ENCODE assay signal across 9 mouse cellular contexts in genomic region chr1:74092242-74092641, GRCm38 (mm10). TPM values are rescaled to one million over a fixed set of nuclear protein-coding genes. Genes with fewer than 3 reads are reported as not detected.
DNase-seq lines count a peak whose midpoint lies in the region; ATAC-seq and TF ChIP-seq lines count a peak whose summit lies in the region.
"Had no signal": no experiment of that assay in that cellular context is flagged by ENCODE, and none has a peak within 500 bp of the region (broad histone marks: within the 10 kb centered on the region; RNA-seq: fewer than 3 reads in every experiment).

No protein-coding gene starts in this region.

- WGBS in lung, adult 2 months: 21% methylated on average over 10 of the region's 10 CpGs
- WGBS in intestine, embryonic 15.5 days: 54% methylated on average over 10 of the region's 10 CpGs
- WGBS in small intestine, adult 2 months: 32% methylated on average over 10 of the region's 10 CpGs

- no peaks in the 10 kb centered on the region for H3K9me3 ChIP-seq in intestine, embryonic 15.5 days
- H3K9me3 ChIP-seq: neural tube, embryonic 12.5 days had no signal

- H3K27me3 ChIP-seq in intestine, embryonic 15.5 days (replicated peaks): peaks cover 15% of the 10 kb centered on the region
- H3K27me3 ChIP-seq in small intestine, adult 2 months (ENCODE audit: control insufficient read depth, insufficient read depth, low read length): peaks cover under 1% of the 10 kb centered on the region

- ATAC-seq in intestine, embryonic 15.5 days: peak; percentile 37
- ATAC-seq in megakaryocyte, adult 5-6 weeks (ENCODE audit: poor library complexity, severe bottlenecking): no peak

- H3K4me1 ChIP-seq in lung, adult 2 months (ENCODE audit: control insufficient read depth, insufficient read depth, low read length): peaks cover 9% of the 10 kb centered on the region
- peaks cover 25% of the 10 kb centered on the region for H3K4me1 ChIP-seq in brown adipose tissue, adult 24 weeks (ENCODE audit: control insufficient read depth, insufficient read depth, insufficient read length, low read length)
- peaks cover 15% of the 10 kb centered on the region for H3K4me1 ChIP-seq in intestine, embryonic 15.5 days (replicated peaks)
- H3K4me1 ChIP-seq in small intestine, adult 2 months (ENCODE audit: control insufficient read depth, insufficient read depth, insufficient read length, low read length): no peaks in the 10 kb centered on the region

- H3K9ac ChIP-seq in intestine, embryonic 15.5 days: no peak overlapping the region

- no peak for TF ChIP-seq CTCF in lung, adult 2 months (IDR thresholded peaks at IDR 0.05; ENCODE audit: insufficient read depth, low read length)
- no peak for TF ChIP-seq CTCF in small intestine, adult 2 months (IDR thresholded peaks at IDR 0.05; ENCODE audit: extremely low read depth, insufficient read length, insufficient replicate concordance, low read depth, low read length)

- TF ChIP-seq POLR2A in lung, adult 2 months (IDR thresholded peaks at IDR 0.05; ENCODE audit: borderline replicate concordance, extremely low read depth, low read depth, low read length): no peak
- TF ChIP-seq POLR2A in small intestine, adult 2 months (IDR thresholded peaks at IDR 0.05; ENCODE audit: low read depth, low read length): no peak

- H3K36me3 ChIP-seq in intestine, embryonic 15.5 days: no peaks in the 10 kb centered on the region
- H3K36me3 ChIP-seq in small intestine, adult 2 months (ENCODE audit: control insufficient read depth, insufficient read depth, low read length): no peaks in the 10 kb centered on the region
- H3K36me3 ChIP-seq: neural tube, embryonic 12.5 days had no signal

- peak overlapping the region; percentile 67 for H3K27ac ChIP-seq in brown adipose tissue, adult 24 weeks (replicated peaks; ENCODE audit: low read depth, low read length)
- peak overlapping the region; percentile 71 for H3K27ac ChIP-seq in intestine, embryonic 15.5 days
- H3K27ac ChIP-seq in small intestine, adult 2 months (ENCODE audit: insufficient read depth, low read depth, low read length): peak overlapping the region; percentile 25; the same call in 1 of the 2 replicates
- H3K27ac ChIP-seq: neural tube, embryonic 12.5 days had no signal

- H3K4me2 ChIP-seq in intestine, embryonic 15.5 days (replicated peaks): no peak overlapping the region

- peak; percentile 72 to 86 for DNase-seq in lung, adult 18-20 months
- no peak for DNase-seq in lung, adult 2 months
- DNase-seq in cerebellum, postnatal 36 days: no peak
- DNase-seq in Muller cell, postnatal 12 days (ENCODE audit: inconsistent ontology term): no peak

- no peak overlapping the region for H3K4me3 ChIP-seq in lung, adult 2 months (replicated peaks; ENCODE audit: extremely low read depth, low read depth, low read length)
- H3K4me3 ChIP-seq in brown adipose tissue, adult 24 weeks (ENCODE audit: insufficient read depth, low read depth, low read length): no peak overlapping the region
- no peak overlapping the region for H3K4me3 ChIP-seq in intestine, embryonic 15.5 days (replicated peaks)
- no peak overlapping the region for H3K4me3 ChIP-seq in small intestine, adult 2 months (ENCODE audit: low read depth, low read length)
- H3K4me3 ChIP-seq: neural tube, embryonic 12.5 days had no signal

RNA-seq across cellular contexts. Expression of gene Tns1, which starts 32.0 kb away (rescaled TPM):
- polyA plus RNA-seq in lung, adult 2 months (2012; rRNA removed): 781 and 1,078 TPM in 2 replicates
- 237 and 280 TPM in 2 replicates for polyA plus RNA-seq in brown adipose tissue, adult 24 weeks (2012; ENCODE audit: insufficient read depth, insufficient read length, missing spikeins)
- polyA plus RNA-seq in intestine, embryonic 15.5 days (2015; fragmentation: Nextera tagmentation; extraction: Ambion mirVana): 23.1 and 29.1 TPM in 2 replicates
- 79.6 and 87.0 TPM in 2 replicates for polyA plus RNA-seq in small intestine, adult 2 months (2012; rRNA removed)
- total RNA-seq in megakaryocyte, adult 5-6 weeks (2015): 4.9 and 5.5 TPM in 2 replicates
- total RNA-seq in megakaryocyte, adult 5-6 weeks (2017): 2.9 and 3.2 TPM in 2 replicates

RNA-seq across cellular contexts. Expression of gene Rufy4, which starts 33.1 kb away (rescaled TPM):
- 1.4 and 1.6 TPM in 2 replicates for polyA plus RNA-seq in lung, adult 2 months (2012; rRNA removed)
- polyA plus RNA-seq in brown adipose tissue, adult 24 weeks (2012; ENCODE audit: insufficient read depth, insufficient read length, missing spikeins): 1.8 and 2.1 TPM in 2 replicates
- polyA plus RNA-seq in intestine, embryonic 15.5 days (2015; fragmentation: Nextera tagmentation; extraction: Ambion mirVana): 0.18 and 0.34 TPM in 2 replicates
- polyA plus RNA-seq in small intestine, adult 2 months (2012; rRNA removed): 0.11 TPM in 1 of 2 replicates, not detected in the other
- total RNA-seq in megakaryocyte, adult 5-6 weeks (2015): 0.25 and 0.38 TPM in 2 replicates
- total RNA-seq in megakaryocyte, adult 5-6 weeks (2017): 1.1 and 2.5 TPM in 2 replicates

Comparison
In these comparisons a context has a peak if more than half of its experiments do, and no peak if none do; other contexts are left out.
1. DNase-seq: peak in lung, adult 18-20 months (2 of 2); none in lung, adult 2 months (single experiment), cerebellum, postnatal 36 days (0 of 2) and Muller cell, postnatal 12 days (single experiment).
2. Peak in every context shown above with its lines, with median percentiles within 50 percentile points of each other: H3K27ac ChIP-seq.